Mouse (Mus musculus): Measurements from ENCODE around the gene Mllt1.

DNA sequence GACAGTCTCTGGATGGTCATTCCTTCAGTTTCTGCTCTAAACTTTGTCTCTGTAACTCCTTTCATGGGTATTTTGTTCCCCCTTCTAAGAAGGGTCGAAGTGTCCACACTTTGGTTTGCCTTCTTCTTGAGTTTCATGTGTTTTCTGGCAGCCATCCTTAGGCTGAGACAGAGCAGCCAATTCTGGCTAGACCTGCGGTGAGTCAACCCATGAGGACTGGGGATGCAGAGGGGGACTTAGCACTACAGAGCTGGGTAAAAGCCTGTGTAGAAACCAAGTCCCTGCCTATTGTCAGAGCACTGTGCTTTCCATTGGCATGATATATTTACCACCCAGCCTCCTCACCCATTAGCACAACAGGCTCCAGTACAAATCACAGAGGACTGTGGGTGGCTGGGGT lies 18.0 kb downstream of the Mllt1 start:
- TF ChIP-seq CTCF (IDR thresholded peaks at IDR 0.05) (no peak), EP300 (IDR thresholded peaks at IDR 0.05) (no peak)

Measured in lung, postnatal 0 days (tissue).